Mouse (Mus musculus): ENCODE measurements around the gene Sgms2.

- TF ChIP-seq MYC (IDR thresholded peaks at IDR 0.05; ENCODE audit: low read depth, low read length): no peak
- no peak for TF ChIP-seq POLR2AphosphoS5 (IDR thresholded peaks at IDR 0.05; ENCODE audit: borderline replicate concordance, low read depth, low read length)
- TF ChIP-seq CTCF (IDR thresholded peaks at IDR 0.05 in 2 of 3, conservative IDR thresholded peaks at IDR 0.05 in 1 of 3; ENCODE audit: control insufficient read depth in 1 of 3, insufficient read depth in 1 of 3, low read depth in 2 of 3, low read length in 3 of 3, poor library complexity in 1 of 3, severe bottlenecking in 1 of 3): no peak
- no peak for TF ChIP-seq POLR2A (IDR thresholded peaks at IDR 0.05; ENCODE audit: control insufficient read depth in 1 of 2, insufficient read depth in 1 of 2, low read depth in 1 of 2, low read length in 2 of 2, poor library complexity in 1 of 2)
- TF ChIP-seq SMC3 (IDR thresholded peaks at IDR 0.05; ENCODE audit: low read depth, low read length): no peak
- no peak for TF ChIP-seq MAFK (IDR thresholded peaks at IDR 0.05; ENCODE audit: borderline replicate concordance, low read depth, low read length)
- TF ChIP-seq EP300 (IDR thresholded peaks at IDR 0.05; ENCODE audit: low read depth in 1 of 2, low read length in 2 of 2): no peak
- no peak for TF ChIP-seq CHD2 (IDR thresholded peaks at IDR 0.05; ENCODE audit: low read length)
- TF ChIP-seq TBP (IDR thresholded peaks at IDR 0.05; ENCODE audit: low read depth, low read length): no peak
Measured at GRCm38 (mm10) chr3:131516332-131516999, 25.3 kb upstream of the Sgms2 start.
